Mouse (Mus musculus) right cerebral cortex, adult 18-20 months (tissue): ENCODE results near the gene Pdp2.
"Not testable (repeated sequence)": the region's sequence is repeated elsewhere in the genome, so short reads cannot be mapped to it uniquely, and the experiment has no call there.

Experiments
- DNase-seq: peaks from one replicate; pipeline ENCODE4 v3.0.0; 2022; ENCODE audit warnings: mixed read lengths

Pdp2 gene

GRCm38 (mm10) chr8:104591133-104591834 is at the start of gene Pdp2:
Gene Pdp2 (plus strand): TSS chr8:104591451.
- peak; percentile 93 for DNase-seq

GRCm38 (mm10) chr8:104541515-104541880 is 49.8 kb upstream of the Pdp2 start:
- DNase-seq = no peak

GRCm38 (mm10) chr8:104542160-104542559 is 49.1 kb upstream of the Pdp2 start:
- DNase-seq = peak; percentile 91

- no peak for DNase-seq
These were observed 47.7 kb upstream of the Pdp2 start for GRCm38 (mm10) chr8:104543440-104544045.

- DNase-seq = no peak
These were observed 36.1 kb upstream of the Pdp2 start for GRCm38 (mm10) chr8:104555191-104555590.

GRCm38 (mm10) chr8:104557226-104557625 is 34.0 kb upstream of the Pdp2 start:
- no peak for DNase-seq

- no peak for DNase-seq
These were observed 30.5 kb upstream of the Pdp2 start for GRCm38 (mm10) chr8:104560731-104561130.

GRCm38 (mm10) chr8:104564633-104565456 is 26.4 kb upstream of the Pdp2 start:
- DNase-seq = peak; percentile 83

- DNase-seq = no peak
These were observed 25.8 kb upstream of the Pdp2 start for GRCm38 (mm10) chr8:104565457-104565798.

GRCm38 (mm10) chr8:104569559-104569958 is 21.7 kb upstream of the Pdp2 start:
- peak; percentile 42 for DNase-seq

GRCm38 (mm10) chr8:104570436-104571343 is 20.6 kb upstream of the Pdp2 start:
- DNase-seq = peak; percentile 84

GRCm38 (mm10) chr8:104576820-104577219 is 14.4 kb upstream of the Pdp2 start:
- no peak for DNase-seq

- not testable (repeated sequence) for DNase-seq
These were observed 13.6 kb upstream of the Pdp2 start for GRCm38 (mm10) chr8:104577606-104578005.

- DNase-seq = no peak
These were observed 6.7 kb upstream of the Pdp2 start for GRCm38 (mm10) chr8:104584522-104584921.

- no peak for DNase-seq
These were observed 967 bp upstream of the Pdp2 start for GRCm38 (mm10) chr8:104590284-104590683.

GRCm38 (mm10) chr8:104591856-104592255 is 605 bp downstream of the Pdp2 start:
- DNase-seq = no peak

- DNase-seq = no peak
These were observed 1.3 kb downstream of the Pdp2 start for GRCm38 (mm10) chr8:104592566-104592965.

- no peak for DNase-seq
These were observed 2.5 kb downstream of the Pdp2 start for GRCm38 (mm10) chr8:104593536-104594325.

GRCm38 (mm10) chr8:104594611-104595362 is 3.5 kb downstream of the Pdp2 start:
- DNase-seq = no peak

GRCm38 (mm10) chr8:104595773-104596536 is 4.7 kb downstream of the Pdp2 start:
- no peak for DNase-seq
